ENCODE assay signal across 12 mouse cellular contexts in genomic region chr2:173238522-173238921, GRCm38 (mm10). TPM values are rescaled to one million over a fixed set of nuclear protein-coding genes. Genes with fewer than 3 reads are reported as not detected.
A peak's percentile ranks its signal among the peaks of the same experiment; 100 is the strongest.
DNase-seq lines count a peak whose midpoint lies in the region; ATAC-seq and TF ChIP-seq lines count a peak whose summit lies in the region.
"Had no signal": no experiment of that assay in that cellular context is flagged by ENCODE, and none has a peak within 500 bp of the region (broad histone marks: within the 10 kb centered on the region; RNA-seq: fewer than 3 reads in every experiment).

No protein-coding gene starts in this region.

- H3K27ac ChIP-seq in heart, embryonic 15.5 days = peak overlapping the region; percentile 10; the same call in 1 of the 2 replicates
- H3K27ac ChIP-seq in heart, adult 2 months = no peak overlapping the region
- peak overlapping the region; percentile 82 for H3K27ac ChIP-seq in ES-Bruce4 (ENCODE audit: insufficient read depth, low read length)
- no peak overlapping the region for H3K27ac ChIP-seq in embryonic facial prominence, embryonic 14.5 days (replicated peaks; ENCODE audit: low read depth, low read length)
- no peak overlapping the region for H3K27ac ChIP-seq in intestine, embryonic 16.5 days (ENCODE audit: low read length)

- DNase-seq in heart, adult 2 months = no peak
- DNase-seq in embryonic facial prominence, embryonic 14.5 days (ENCODE audit: low spot score) = no peak
- DNase-seq in spleen, postnatal 14 days (ENCODE audit: low spot score in 2 of 2) = no peak
- DNase-seq in spleen, adult 12 weeks (ENCODE audit: low spot score) = no peak
- DNase-seq in left cerebral cortex, postnatal 36 days (ENCODE audit: low spot score in 2 of 2) = no peak
- DNase-seq: cerebellum, postnatal 36 days; lung, embryonic 14.5 days; right cerebral cortex, postnatal 25 days had no signal

- TF ChIP-seq EP300 in heart, adult 2 months (IDR thresholded peaks at IDR 0.05; ENCODE audit: insufficient read depth, low read depth, low read length) = no peak
- peak; percentile 80 for TF ChIP-seq EP300 in ES-Bruce4 (IDR thresholded peaks at IDR 0.05; ENCODE audit: insufficient read depth, low read depth, low read length)

- WGBS in heart, embryonic 15.5 days = 35% methylated on average over 14 of the region's 14 CpGs
- 58% methylated on average over 14 of the region's 14 CpGs for WGBS in heart, adult 2 months
- WGBS in embryonic facial prominence, embryonic 14.5 days = 13% methylated on average over 13 of the region's 14 CpGs
- 36% methylated on average over 14 of the region's 14 CpGs for WGBS in intestine, embryonic 16.5 days

- peaks cover 74% of the 10 kb centered on the region for H3K4me1 ChIP-seq in heart, embryonic 15.5 days (replicated peaks)
- peaks cover 11% of the 10 kb centered on the region for H3K4me1 ChIP-seq in heart, adult 2 months (ENCODE audit: control insufficient read depth, insufficient read depth, low read length)
- H3K4me1 ChIP-seq in ES-Bruce4 (ENCODE audit: control insufficient read depth, insufficient read depth, low read length) = peaks cover 34% of the 10 kb centered on the region
- peaks cover 51% of the 10 kb centered on the region for H3K4me1 ChIP-seq in embryonic facial prominence, embryonic 14.5 days (ENCODE audit: control insufficient read depth, insufficient read depth, low read length)
- H3K4me1 ChIP-seq in intestine, embryonic 16.5 days (ENCODE audit: control insufficient read depth, insufficient read depth, low read length) = peaks cover 64% of the 10 kb centered on the region

- no peaks in the 10 kb centered on the region for H3K27me3 ChIP-seq in heart, embryonic 15.5 days
- no peaks in the 10 kb centered on the region for H3K27me3 ChIP-seq in heart, adult 2 months (ENCODE audit: control insufficient read depth, insufficient read depth, low read length)
- no peaks in the 10 kb centered on the region for H3K27me3 ChIP-seq in ES-Bruce4 (ENCODE audit: control insufficient read depth, insufficient read depth, low read length, poor library complexity, severe bottlenecking)
- H3K27me3 ChIP-seq in embryonic facial prominence, embryonic 14.5 days (replicated peaks; ENCODE audit: control insufficient read depth, insufficient read depth, low read length) = no peaks in the 10 kb centered on the region
- H3K27me3 ChIP-seq in intestine, embryonic 16.5 days (replicated peaks; ENCODE audit: control insufficient read depth, insufficient read depth, low read length) = no peaks in the 10 kb centered on the region

- intact Hi-C loops in heart, adult 2 months (cut with DNase I) = no loop called here
- intact Hi-C loops in left cerebral cortex, postnatal 36 days (cut with DNase I) = no loop called here

- no peak overlapping the region for H3K4me2 ChIP-seq in heart, embryonic 15.5 days
- no peak overlapping the region for H3K4me2 ChIP-seq in embryonic facial prominence, embryonic 14.5 days (ENCODE audit: low read depth, low read length)
- H3K4me2 ChIP-seq in intestine, embryonic 16.5 days (ENCODE audit: low read depth, low read length) = no peak overlapping the region
- H3K4me2 ChIP-seq: lung, embryonic 14.5 days had no signal

- no peak overlapping the region for H3K4me3 ChIP-seq in heart, embryonic 15.5 days
- no peak overlapping the region for H3K4me3 ChIP-seq in heart, adult 2 months
- no peak overlapping the region for H3K4me3 ChIP-seq in ES-Bruce4 (ENCODE audit: low read depth, low read length)
- H3K4me3 ChIP-seq in embryonic facial prominence, embryonic 14.5 days (ENCODE audit: low read depth, low read length) = no peak overlapping the region
- no peak overlapping the region for H3K4me3 ChIP-seq in intestine, embryonic 16.5 days (ENCODE audit: low read length)

- no peaks in the 10 kb centered on the region; the same call in 1 of the 2 replicates for H3K36me3 ChIP-seq in heart, embryonic 15.5 days
- H3K36me3 ChIP-seq in heart, adult 2 months (ENCODE audit: control insufficient read depth, insufficient read depth, low read length) = no peaks in the 10 kb centered on the region
- H3K36me3 ChIP-seq in ES-Bruce4 (ENCODE audit: control insufficient read depth, insufficient read depth, low read length, poor library complexity, severe bottlenecking) = no peaks in the 10 kb centered on the region
- H3K36me3 ChIP-seq in embryonic facial prominence, embryonic 14.5 days (ENCODE audit: control insufficient read depth, insufficient read depth, low read length) = peaks cover 3% of the 10 kb centered on the region; the same call in 1 of the 2 replicates
- H3K36me3 ChIP-seq in intestine, embryonic 16.5 days (ENCODE audit: control insufficient read depth, insufficient read depth, low read length) = no peaks in the 10 kb centered on the region

- no peak for TF ChIP-seq POLR2A in heart, adult 2 months (IDR thresholded peaks at IDR 0.05; ENCODE audit: insufficient read depth, low read depth, low read length)
- TF ChIP-seq POLR2A in ES-Bruce4 (IDR thresholded peaks at IDR 0.05; ENCODE audit: insufficient read depth, low read length) = no peak

- no peak overlapping the region; the same call in 1 of the 2 replicates for H3K9ac ChIP-seq in heart, embryonic 15.5 days
- H3K9ac ChIP-seq in heart, adult 2 months (ENCODE audit: low read depth, low read length) = no peak overlapping the region
- peak overlapping the region; percentile 28; the same call in 1 of the 2 replicates for H3K9ac ChIP-seq in ES-Bruce4 (ENCODE audit: low read depth, poor library complexity, severe bottlenecking)
- H3K9ac ChIP-seq in embryonic facial prominence, embryonic 14.5 days (ENCODE audit: low read depth, low read length) = 0 out of 2 replicates have a peak overlapping the region, but pooled peaks have one; percentile 8
- H3K9ac ChIP-seq in intestine, embryonic 16.5 days (ENCODE audit: low read depth, low read length) = peak overlapping the region; percentile 13; the same call in 1 of the 2 replicates
- H3K9ac ChIP-seq: lung, embryonic 14.5 days had no signal

- no peak for TF ChIP-seq CTCF in heart, adult 2 months (IDR thresholded peaks at IDR 0.05)
- no peak for TF ChIP-seq CTCF in ES-Bruce4 (IDR thresholded peaks at IDR 0.05; ENCODE audit: low read depth, low read length)

- H3K79me2 ChIP-seq in heart, adult 2 months (replicated peaks; ENCODE audit: control insufficient read depth, insufficient read depth, low read length) = peaks cover 5% of the 10 kb centered on the region

- no peak for ATAC-seq in heart, embryonic 15.5 days (replicated peaks; ENCODE audit: insufficient number of reproducible peaks, insufficient read depth, low FRiP score, low read depth)
- ATAC-seq in embryonic facial prominence, embryonic 14.5 days (ENCODE audit: low read depth) = no peak
- no peak for ATAC-seq in intestine, embryonic 16.5 days

- no peaks in the 10 kb centered on the region for H3K9me3 ChIP-seq in heart, embryonic 15.5 days (replicated peaks)
- no peaks in the 10 kb centered on the region for H3K9me3 ChIP-seq in ES-Bruce4 (replicated peaks; ENCODE audit: control insufficient read depth, insufficient read depth, low read length, poor library complexity, severe bottlenecking)
- no peaks in the 10 kb centered on the region for H3K9me3 ChIP-seq in embryonic facial prominence, embryonic 14.5 days (ENCODE audit: control insufficient read depth, low read length)
- no peaks in the 10 kb centered on the region for H3K9me3 ChIP-seq in intestine, embryonic 16.5 days (ENCODE audit: control insufficient read depth, low read length)

RNA-seq across cellular contexts. Expression of gene Zbp1, which starts 19.8 kb away (rescaled TPM):
- 0.68 and 2.3 TPM in 2 replicates for polyA plus RNA-seq in heart, embryonic 15.5 days (2015; fragmentation: Nextera tagmentation; extraction: Ambion mirVana)
- total RNA-seq in heart, adult 2 months (2021) = under 1 TPM; 0.47 to 0.91 TPM
- 1.2 and 1.8 TPM in 2 replicates for polyA plus RNA-seq in heart, adult 2 months (2012; rRNA removed)
- polyA plus RNA-seq in ES-Bruce4 (2011; ENCODE audit: insufficient read depth, insufficient read length, low read depth, missing spikeins) = 3.8 and 6.8 TPM in 2 replicates
- 0.54 and 1.4 TPM in 2 replicates for polyA plus RNA-seq in embryonic facial prominence, embryonic 14.5 days (2014; fragmentation: Nextera tagmentation; extraction: Ambion mirVana)
- polyA plus RNA-seq in intestine, embryonic 16.5 days (2015; fragmentation: Nextera tagmentation; extraction: Ambion mirVana) = 0.65 and 1.9 TPM in 2 replicates
- total RNA-seq in left cerebral cortex, postnatal 36 days (2021) = not detected
- polyA plus RNA-seq: kidney, embryonic 14.5 days had no signal

RNA-seq across cellular contexts. Expression of gene Pmepa1, which starts 37.8 kb away (rescaled TPM):
- 4.6 and 5.1 TPM in 2 replicates for polyA plus RNA-seq in heart, embryonic 15.5 days (2015; fragmentation: Nextera tagmentation; extraction: Ambion mirVana)
- total RNA-seq in heart, adult 2 months (2021) = 10 to 100 TPM; 28.4 to 31.4 TPM
- 37.4 and 41.7 TPM in 2 replicates for polyA plus RNA-seq in heart, adult 2 months (2012; rRNA removed)
- 25.1 and 28.5 TPM in 2 replicates for polyA plus RNA-seq in ES-Bruce4 (2011; ENCODE audit: insufficient read depth, insufficient read length, low read depth, missing spikeins)
- 10.1 and 11.0 TPM in 2 replicates for polyA plus RNA-seq in embryonic facial prominence, embryonic 14.5 days (2014; fragmentation: Nextera tagmentation; extraction: Ambion mirVana)
- polyA plus RNA-seq in intestine, embryonic 16.5 days (2015; fragmentation: Nextera tagmentation; extraction: Ambion mirVana) = 4.4 and 4.6 TPM in 2 replicates
- total RNA-seq in left cerebral cortex, postnatal 36 days (2021) = 10 to 100 TPM; 38.2 to 50.7 TPM

Comparison
In these comparisons a context has a peak if more than half of its experiments do, and no peak if none do; other contexts are left out.
1. H3K27ac ChIP-seq: peak in heart, embryonic 15.5 days (single experiment) and ES-Bruce4 (single experiment); none in heart, adult 2 months (single experiment), embryonic facial prominence, embryonic 14.5 days (single experiment) and intestine, embryonic 16.5 days (single experiment).
2. H3K9ac ChIP-seq: peak in ES-Bruce4 (single experiment), embryonic facial prominence, embryonic 14.5 days (single experiment) and intestine, embryonic 16.5 days (single experiment); none in heart, embryonic 15.5 days (single experiment) and heart, adult 2 months (single experiment).